Mouse (Mus musculus): ENCODE data around the gene Rsg1. TPM values are rescaled to one million over a fixed set of nuclear protein-coding genes. Genes with fewer than 3 reads are reported as not detected.

Gene Rsg1
- polyA plus RNA-seq, 1 experiment from 2014 or later: 2.2 TPM

DNA sequence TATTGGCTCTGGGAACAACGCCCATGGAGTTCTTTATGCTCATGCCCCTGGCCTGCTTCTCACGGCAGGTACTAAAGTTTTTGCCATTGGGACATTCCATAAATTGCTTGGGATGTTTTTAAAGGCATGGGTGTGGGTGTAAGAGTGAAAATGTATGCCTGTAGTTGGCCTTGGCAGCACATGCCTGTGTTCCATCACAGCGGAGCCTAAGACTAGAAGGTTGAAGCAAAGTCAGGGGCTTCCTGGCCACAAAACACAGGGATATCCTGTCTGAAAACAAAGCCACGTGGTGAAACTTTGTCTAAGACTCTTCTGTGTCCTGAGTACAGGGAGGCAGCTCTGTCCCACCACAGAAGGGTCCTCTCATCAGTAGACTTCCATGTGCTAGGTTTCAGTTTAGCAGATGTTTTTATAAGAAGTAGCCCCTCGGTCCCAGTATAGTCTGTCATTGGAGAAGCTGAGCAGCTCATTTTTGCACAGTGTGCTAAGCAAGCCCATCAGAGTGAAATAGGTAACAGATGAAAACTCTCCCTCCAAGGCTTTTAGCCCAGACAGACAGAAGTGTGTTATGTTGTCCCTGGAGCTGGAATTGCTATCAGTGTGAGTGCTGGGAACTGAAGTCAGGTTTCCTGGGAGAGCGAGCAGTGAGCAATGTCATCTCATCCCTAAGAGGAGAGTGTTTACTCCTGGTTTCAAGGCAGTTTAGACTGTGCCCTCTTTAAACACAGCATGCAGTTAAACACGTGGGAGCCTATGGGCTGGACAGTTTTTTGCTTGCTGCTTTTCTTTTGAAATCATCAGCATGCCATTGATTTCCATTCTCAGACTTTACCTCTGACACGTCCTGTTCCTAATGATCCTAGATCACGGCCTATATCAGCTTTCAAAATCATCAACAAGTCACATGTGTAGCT, 26.6 kb upstream of the Rsg1 start:
- Histone ChIP-seq H3K27me3 (no peaks in the 10 kb centered on the region), H3K27ac (peak overlapping the region; percentile 2), H3K4me3 (replicated peaks) (no peak overlapping the region), H3K9me3 (replicated peaks) (no peaks in the 10 kb centered on the region), H3K4me2 (no peak overlapping the region), H3K9ac (no peak overlapping the region), H3K4me1 (replicated peaks) (peaks cover 25% of the 10 kb centered on the region), H3K36me3 (peaks cover 60% of the 10 kb centered on the region)
- WGBS (ENCODE audit: insufficient replicate concordance): 65% methylated on average over 9 of the region's 9 CpGs
- DNase-seq: no peak
- peak; percentile 37; the same call in 1 of the 2 replicates for ATAC-seq (ENCODE audit: low read depth)

DNA sequence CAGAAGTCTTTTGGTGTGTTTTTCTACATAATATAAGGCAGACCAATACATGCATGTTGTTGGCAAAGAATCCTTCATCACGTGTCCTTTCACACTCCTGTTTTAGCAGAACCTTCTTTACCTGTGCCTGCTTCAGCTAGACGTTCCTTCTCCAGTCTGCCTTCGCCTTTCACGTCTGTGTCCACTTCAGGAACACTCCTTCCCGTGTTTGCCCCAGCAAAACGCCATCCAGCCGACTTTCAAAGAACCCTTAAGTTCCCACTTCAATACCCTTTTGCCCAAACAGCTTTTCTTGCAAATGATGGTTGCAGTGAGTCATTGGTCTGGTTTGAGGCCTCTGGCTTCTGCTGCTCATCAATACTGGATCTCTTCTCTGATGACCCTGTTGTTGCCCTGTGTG, 22.5 kb upstream of the Rsg1 start:
- no peak overlapping the region for H3K9ac ChIP-seq
- no peak overlapping the region for H3K4me3 ChIP-seq (replicated peaks)
- no peak overlapping the region for H3K27ac ChIP-seq
- no peaks in the 10 kb centered on the region for H3K27me3 ChIP-seq
- peaks cover 16% of the 10 kb centered on the region for H3K4me1 ChIP-seq (replicated peaks)
- ATAC-seq (ENCODE audit: low read depth) (no peak), DNase-seq (no peak)
- WGBS (ENCODE audit: insufficient replicate concordance): 83% methylated on average over 7 of the region's 7 CpGs
- no peaks in the 10 kb centered on the region for H3K9me3 ChIP-seq (replicated peaks)
- no peak overlapping the region for H3K4me2 ChIP-seq
- H3K36me3 ChIP-seq: peaks cover 72% of the 10 kb centered on the region

DNA sequence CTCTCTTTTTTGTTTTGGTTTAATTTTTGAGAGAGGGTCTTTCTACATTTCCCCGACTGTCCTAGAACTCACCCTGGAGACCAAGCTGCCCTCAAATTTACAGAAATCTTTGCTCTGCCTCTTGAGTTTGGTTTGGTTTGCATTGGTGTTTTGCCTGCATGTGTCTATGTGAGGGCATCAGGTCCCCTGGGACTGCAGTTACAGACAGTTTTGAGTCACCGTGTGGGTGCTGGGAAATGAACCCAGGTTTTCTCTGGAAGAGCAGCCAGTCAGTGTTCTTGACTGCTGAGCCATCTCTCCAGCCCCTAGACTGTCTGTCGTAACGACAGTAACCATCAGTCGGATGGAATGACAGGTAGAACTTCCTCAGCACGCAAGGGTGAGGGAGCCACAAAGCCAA, 19.2 kb upstream of the Rsg1 start:
- ATAC-seq (ENCODE audit: low read depth) (no peak), DNase-seq (no peak)
- no peak overlapping the region for H3K4me3 ChIP-seq (replicated peaks)
- no peak overlapping the region for H3K4me2 ChIP-seq
- peaks cover 93% of the 10 kb centered on the region for H3K36me3 ChIP-seq
- no peaks in the 10 kb centered on the region for H3K9me3 ChIP-seq (replicated peaks)
- no peak overlapping the region for H3K9ac ChIP-seq
- peaks cover 7% of the 10 kb centered on the region for H3K4me1 ChIP-seq (replicated peaks)
- H3K27me3 ChIP-seq: no peaks in the 10 kb centered on the region
- no peak overlapping the region for H3K27ac ChIP-seq
- WGBS (ENCODE audit: insufficient replicate concordance): 85% methylated on average over 6 of the region's 6 CpGs

DNA sequence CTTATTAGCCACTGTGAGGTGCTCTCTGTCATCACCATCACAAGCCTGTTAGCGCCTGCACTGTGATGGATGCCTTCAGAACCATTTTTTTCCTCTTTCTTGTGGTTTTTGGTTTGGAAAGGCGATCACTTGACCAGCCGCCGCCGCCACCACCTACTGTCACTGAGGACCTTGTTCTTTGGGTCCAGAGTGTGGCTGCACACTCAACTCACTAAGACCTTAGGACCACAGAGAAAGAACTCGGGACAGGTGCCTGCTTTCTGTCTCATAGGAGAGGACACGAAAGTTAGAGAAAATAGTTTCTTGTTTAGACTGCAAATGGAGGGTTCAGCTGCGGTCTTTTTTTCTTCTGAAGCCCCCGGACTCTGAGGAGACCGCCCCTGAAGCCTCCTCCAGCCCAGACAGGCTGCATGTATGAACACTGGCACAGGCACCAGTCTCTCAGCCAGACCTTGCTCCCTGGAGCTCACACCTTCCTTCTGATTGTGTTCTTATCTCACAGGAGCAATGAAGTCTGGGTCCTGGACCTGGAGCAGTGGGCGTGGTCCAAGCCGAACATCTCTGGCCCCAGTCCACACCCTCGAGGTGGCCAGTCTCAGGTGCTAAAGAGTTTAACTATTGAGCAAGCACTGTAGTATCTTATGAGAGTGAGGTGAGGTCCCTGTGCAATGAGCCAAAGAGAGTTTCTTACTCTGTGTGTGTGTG, 16.6 kb upstream of the Rsg1 start:
- Histone ChIP-seq H3K4me1 (replicated peaks) (peaks cover 7% of the 10 kb centered on the region), H3K27me3 (no peaks in the 10 kb centered on the region), H3K4me2 (no peak overlapping the region), H3K9me3 (replicated peaks) (no peaks in the 10 kb centered on the region), H3K36me3 (peaks cover 95% of the 10 kb centered on the region), H3K4me3 (replicated peaks) (no peak overlapping the region), H3K27ac (no peak overlapping the region), H3K9ac (no peak overlapping the region)
- ATAC-seq (ENCODE audit: low read depth): 0 out of 2 replicates have a peak, but pooled peaks have one; percentile 30
- WGBS (ENCODE audit: insufficient replicate concordance): 84% methylated on average over 13 of the region's 13 CpGs
- no peak for DNase-seq

DNA sequence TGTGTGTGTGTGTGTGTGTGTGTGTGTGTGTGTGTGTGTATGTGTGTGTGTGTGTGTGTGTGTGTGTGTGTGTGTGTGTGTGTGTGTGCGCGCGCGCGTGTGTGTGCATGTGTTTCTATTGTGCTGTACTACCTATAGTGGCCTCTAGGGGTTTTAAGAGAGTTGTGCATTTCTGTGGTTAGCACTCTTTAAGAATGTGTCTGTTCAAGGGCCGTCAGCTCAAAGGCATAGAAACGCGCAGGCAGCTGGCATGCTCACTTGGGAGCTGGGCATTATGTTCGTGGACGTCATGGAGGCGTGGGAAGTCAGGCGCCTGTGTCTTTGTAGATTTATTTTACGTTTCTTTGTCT, 16.1 kb upstream of the Rsg1 start:
- peaks cover 95% of the 10 kb centered on the region for H3K36me3 ChIP-seq
- DNase-seq: no peak

DNA sequence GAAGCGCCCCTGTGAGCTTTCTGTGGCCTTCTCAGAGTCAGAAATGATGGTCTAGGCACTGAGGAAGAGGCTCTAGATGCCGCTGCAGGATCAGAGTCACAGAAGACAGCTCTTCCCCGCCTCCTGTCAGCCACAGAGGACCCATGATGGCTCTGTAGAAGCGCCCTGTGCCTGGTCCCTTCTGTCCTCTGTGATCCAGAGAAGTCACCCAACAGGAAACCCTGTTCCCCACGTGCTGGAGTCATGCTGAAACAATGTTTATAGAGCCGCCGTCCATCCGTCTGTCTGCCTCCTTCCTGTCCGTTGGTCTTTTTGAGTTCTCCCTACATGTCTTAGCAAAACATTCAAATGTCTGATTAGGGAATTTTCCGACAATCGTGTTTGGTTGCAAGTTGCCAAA, 12.8 kb upstream of the Rsg1 start:
- Histone ChIP-seq H3K9ac (no peak overlapping the region), H3K4me1 (replicated peaks) (peaks cover 7% of the 10 kb centered on the region), H3K9me3 (replicated peaks) (no peaks in the 10 kb centered on the region), H3K27me3 (no peaks in the 10 kb centered on the region), H3K36me3 (peaks cover 69% of the 10 kb centered on the region), H3K4me2 (no peak overlapping the region), H3K4me3 (replicated peaks) (no peak overlapping the region), H3K27ac (no peak overlapping the region)
- ATAC-seq (ENCODE audit: low read depth): no peak
- WGBS (ENCODE audit: insufficient replicate concordance): 50% methylated on average over 11 of the region's 11 CpGs
- DNase-seq: no peak

More for the DNA sequence above, 16.1 kb upstream of the Rsg1 start:
- 95% methylated on average over 8 of the region's 13 CpGs for WGBS (ENCODE audit: insufficient replicate concordance)
- peaks cover 7% of the 10 kb centered on the region for H3K4me1 ChIP-seq (replicated peaks)
- no peaks in the 10 kb centered on the region for H3K27me3 ChIP-seq
- H3K9ac ChIP-seq: no peak overlapping the region
- H3K4me2 ChIP-seq: no peak overlapping the region
- no peak overlapping the region for H3K4me3 ChIP-seq (replicated peaks)
- H3K27ac ChIP-seq: no peak overlapping the region
- no peaks in the 10 kb centered on the region for H3K9me3 ChIP-seq (replicated peaks)
- no peak for ATAC-seq (ENCODE audit: low read depth)

DNA sequence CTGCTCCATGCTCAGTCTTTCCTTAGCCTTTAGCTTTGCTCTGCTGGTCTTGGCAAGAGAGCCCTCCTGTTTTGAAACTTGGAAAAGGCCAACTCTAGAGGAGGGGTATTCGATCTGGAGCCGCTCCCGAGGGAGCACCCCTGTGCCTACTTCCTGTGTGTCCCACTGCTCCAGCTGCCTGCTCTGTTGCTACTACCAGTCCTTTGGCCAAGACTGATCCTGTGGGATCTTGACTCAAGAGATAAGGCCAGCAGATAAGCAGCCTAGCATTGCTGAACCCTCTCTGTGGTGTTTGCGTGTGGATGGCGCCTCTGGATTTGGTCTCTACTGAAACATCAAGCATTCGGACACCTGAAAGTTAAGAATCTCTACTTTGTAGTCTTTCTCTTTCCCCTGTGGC, 11.6 kb upstream of the Rsg1 start:
- Histone ChIP-seq H3K9ac (no peak overlapping the region), H3K9me3 (replicated peaks) (no peaks in the 10 kb centered on the region), H3K27me3 (no peaks in the 10 kb centered on the region), H3K4me1 (replicated peaks) (peaks cover 2% of the 10 kb centered on the region), H3K4me3 (replicated peaks) (no peak overlapping the region), H3K36me3 (peaks cover 57% of the 10 kb centered on the region), H3K4me2 (no peak overlapping the region), H3K27ac (no peak overlapping the region)
- 86% methylated on average over 6 of the region's 6 CpGs for WGBS (ENCODE audit: insufficient replicate concordance)
- DNase-seq: no peak
- ATAC-seq (ENCODE audit: low read depth): no peak

DNA sequence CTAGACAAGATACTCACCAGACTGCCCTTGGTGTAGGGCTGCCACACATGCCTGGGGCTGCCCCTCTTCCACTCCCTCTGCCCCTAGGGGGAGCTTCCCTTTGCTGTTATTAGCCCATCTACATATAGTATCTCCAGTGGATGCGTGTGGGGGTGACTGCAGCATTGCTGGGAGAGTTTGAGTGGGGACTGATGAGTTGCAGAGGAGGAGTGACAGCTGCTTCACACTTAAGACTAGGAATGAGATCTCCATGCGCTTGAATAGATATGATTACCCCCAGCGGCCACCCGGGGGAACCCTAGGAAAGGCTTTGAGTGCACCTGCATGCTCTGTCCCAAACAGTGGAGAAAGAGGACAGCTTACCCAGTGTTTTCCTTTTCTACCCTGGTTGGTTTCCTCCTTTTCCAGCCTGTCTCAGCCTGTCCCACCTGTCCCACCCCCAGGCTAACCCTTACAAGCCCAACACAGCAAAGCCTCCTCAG, 9.1 kb upstream of the Rsg1 start:
- ATAC-seq (ENCODE audit: low read depth) (peak; percentile 40; the same call in 1 of the 2 replicates), DNase-seq (no peak)
- Histone ChIP-seq H3K27ac (no peak overlapping the region), H3K9me3 (replicated peaks) (no peaks in the 10 kb centered on the region), H3K4me3 (replicated peaks) (no peak overlapping the region), H3K4me1 (replicated peaks) (no peaks in the 10 kb centered on the region), H3K36me3 (peaks cover 32% of the 10 kb centered on the region), H3K4me2 (no peak overlapping the region), H3K9ac (no peak overlapping the region), H3K27me3 (no peaks in the 10 kb centered on the region)
- 86% methylated on average over 4 of the region's 4 CpGs for WGBS (ENCODE audit: insufficient replicate concordance)

DNA sequence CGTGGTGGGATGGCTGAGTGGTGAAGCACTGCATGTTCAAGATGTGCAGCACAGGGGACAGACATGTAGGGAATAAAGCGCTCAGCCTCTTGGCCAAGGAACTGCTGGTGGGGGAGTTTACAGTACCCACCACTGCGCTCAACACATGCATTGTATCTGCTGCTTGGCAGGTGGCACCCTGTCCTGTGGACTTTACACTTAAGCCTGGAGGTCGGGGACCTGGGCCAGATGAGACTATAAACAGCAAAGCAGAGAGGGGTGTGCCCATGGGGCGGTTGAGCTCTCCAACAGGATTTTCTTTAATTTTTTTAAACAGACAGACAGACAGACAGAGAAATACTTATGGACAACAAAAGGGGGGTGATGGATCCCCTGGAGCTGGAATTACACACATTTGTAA, 6.7 kb upstream of the Rsg1 start:
- Histone ChIP-seq H3K4me1 (replicated peaks) (0 out of 2 replicates have a peak, but pooled peaks cover 7% of the 10 kb centered on the region), H3K9me3 (replicated peaks) (no peaks in the 10 kb centered on the region), H3K36me3 (peaks cover 9% of the 10 kb centered on the region), H3K4me3 (replicated peaks) (no peak overlapping the region), H3K9ac (no peak overlapping the region), H3K4me2 (no peak overlapping the region), H3K27ac (no peak overlapping the region), H3K27me3 (no peaks in the 10 kb centered on the region)
- DNase-seq (no peak), ATAC-seq (ENCODE audit: low read depth) (no peak)
- 77% methylated on average over 5 of the region's 5 CpGs for WGBS (ENCODE audit: insufficient replicate concordance)

DNA sequence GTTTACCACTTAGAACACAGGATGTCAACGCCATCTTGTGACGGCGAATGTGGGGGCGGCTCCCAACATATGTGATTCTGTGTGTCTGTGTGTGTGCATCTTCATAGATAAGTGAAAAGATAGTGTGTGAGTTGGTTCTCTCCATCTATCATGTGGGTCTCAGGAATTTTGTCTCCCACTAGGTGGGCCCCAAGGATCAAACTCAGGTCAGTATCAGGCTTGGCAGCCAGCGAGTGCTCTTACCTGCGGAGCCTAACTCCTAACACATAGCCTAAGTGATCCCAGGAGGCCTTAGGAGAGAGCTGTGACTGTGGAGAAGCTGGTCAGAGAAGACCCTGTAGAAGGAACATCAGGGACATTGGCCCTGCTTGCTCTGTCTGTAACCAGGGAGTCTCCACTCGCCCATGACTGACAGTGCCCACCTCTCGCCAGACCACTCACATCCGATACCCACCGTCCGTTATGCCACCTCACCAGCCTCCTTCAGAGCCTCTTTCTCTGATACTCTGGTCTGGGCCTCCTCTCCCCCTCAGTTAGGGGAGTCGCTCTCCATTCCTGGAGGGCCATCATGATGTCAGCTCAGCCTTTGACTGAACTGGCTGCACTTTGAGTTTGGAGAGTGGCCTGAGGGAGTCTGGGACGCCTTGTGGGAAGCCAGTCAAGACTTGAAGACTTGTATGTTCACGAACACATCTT, 3.1 kb upstream of the Rsg1 start:
- Histone ChIP-seq H3K9me3 (replicated peaks) (no peaks in the 10 kb centered on the region), H3K9ac (peak overlapping the region; percentile 59), H3K27ac (peak overlapping the region; percentile 78), H3K36me3 (no peaks in the 10 kb centered on the region), H3K4me2 (peak overlapping the region; percentile 57), H3K27me3 (no peaks in the 10 kb centered on the region), H3K4me3 (replicated peaks) (peak overlapping the region; percentile 52), H3K4me1 (replicated peaks) (peaks cover 26% of the 10 kb centered on the region)
- 68% methylated on average over 14 of the region's 14 CpGs for WGBS (ENCODE audit: insufficient replicate concordance)
- peak; percentile 45 for ATAC-seq (ENCODE audit: low read depth)
- no peak for DNase-seq

DNA sequence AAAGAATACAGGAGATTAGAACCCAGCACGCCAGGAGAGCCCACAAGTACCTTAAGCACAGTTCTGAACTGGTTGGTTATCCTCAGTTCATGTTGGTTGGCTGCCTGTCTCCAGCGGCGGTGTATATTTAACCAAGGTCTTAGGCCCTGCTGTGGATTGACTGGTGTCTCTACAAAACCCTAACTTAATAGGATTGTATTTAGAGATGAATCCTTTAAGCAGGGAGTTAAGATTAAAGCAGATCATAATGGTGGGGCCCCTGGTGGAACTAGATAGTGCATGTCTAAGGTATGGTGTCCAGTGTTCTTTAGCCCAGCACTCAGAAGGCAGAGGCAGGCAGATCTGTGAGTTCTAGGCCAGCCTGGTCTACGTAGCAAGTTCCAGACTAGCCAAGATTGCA, 2.1 kb upstream of the Rsg1 start:
- no peak overlapping the region; the same call in 1 of the 2 replicates for H3K27ac ChIP-seq

More for the DNA sequence above, 2.1 kb upstream of the Rsg1 start:
- Histone ChIP-seq H3K4me3 (replicated peaks) (no peak overlapping the region), H3K9ac (no peak overlapping the region), H3K9me3 (replicated peaks) (no peaks in the 10 kb centered on the region), H3K27me3 (no peaks in the 10 kb centered on the region), H3K4me2 (no peak overlapping the region), H3K4me1 (replicated peaks) (peaks cover 26% of the 10 kb centered on the region), H3K36me3 (no peaks in the 10 kb centered on the region)
- WGBS (ENCODE audit: insufficient replicate concordance): 83% methylated on average over 4 of the region's 4 CpGs
- DNase-seq (no peak), ATAC-seq (ENCODE audit: low read depth) (no peak)

Measured in liver, embryonic 13.5 days (tissue).